Mouse (Mus musculus): ENCODE data around the gene Rpl7a.

Gene Rpl7a

GRCm38 (mm10) chr2:26913416-26914147 lies 3.0 kb downstream of the Rpl7a start:
- ATAC-seq (ENCODE audit: insufficient number of reproducible peaks, low FRiP score, low TSS enrichment), result no peak

DNA sequence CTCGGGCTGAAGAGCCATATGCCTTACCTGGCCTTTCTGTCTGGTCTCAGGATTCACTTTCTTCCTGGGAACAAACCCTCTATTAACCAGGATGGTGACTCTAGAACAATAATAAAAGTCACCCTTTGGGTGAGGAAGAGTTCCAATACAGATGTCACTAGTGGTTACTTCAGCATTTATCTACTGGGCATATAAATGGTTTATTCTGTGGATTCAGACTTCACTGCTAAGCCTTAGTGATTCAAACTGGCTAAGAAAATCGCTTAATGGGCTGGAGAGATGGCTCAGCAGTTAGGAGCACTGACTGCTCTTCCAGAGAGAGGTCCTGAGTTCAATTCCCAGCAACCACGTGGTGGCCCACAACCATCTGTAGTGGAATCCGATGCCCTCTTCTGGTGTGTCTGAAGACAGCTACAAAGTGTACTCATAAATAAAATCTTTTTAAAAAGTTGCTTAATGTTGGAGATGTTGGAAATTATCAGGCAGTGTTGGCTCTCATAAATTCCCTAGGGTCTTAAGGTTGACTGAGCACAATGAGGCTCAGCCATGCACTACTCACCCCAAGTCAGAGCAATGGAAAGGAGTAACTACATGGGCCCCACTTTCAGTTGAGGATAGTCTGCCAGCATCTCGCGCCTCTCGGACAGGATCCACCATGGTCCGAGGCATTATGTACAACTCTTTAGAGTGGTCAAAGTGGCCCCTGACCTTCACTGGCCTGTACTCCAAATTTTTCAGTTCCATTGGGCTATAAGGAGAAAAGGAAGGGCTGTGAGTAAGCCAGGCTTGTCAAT lies 3.8 kb downstream of the Rpl7a start:
- ATAC-seq (ENCODE audit: insufficient number of reproducible peaks, low FRiP score, low TSS enrichment), result no peak

GRCm38 (mm10) chr2:26915927-26916728 lies 5.6 kb downstream of the Rpl7a start, which contains the start of the genes Surf2 and Surf1:
Gene Surf2, plus strand, starts transcription at chr2:26916367.
Gene Surf1, minus strand, starts transcription at chr2:26916530.
- ATAC-seq (ENCODE audit: insufficient number of reproducible peaks, low FRiP score, low TSS enrichment), result peak; percentile 80

DNA sequence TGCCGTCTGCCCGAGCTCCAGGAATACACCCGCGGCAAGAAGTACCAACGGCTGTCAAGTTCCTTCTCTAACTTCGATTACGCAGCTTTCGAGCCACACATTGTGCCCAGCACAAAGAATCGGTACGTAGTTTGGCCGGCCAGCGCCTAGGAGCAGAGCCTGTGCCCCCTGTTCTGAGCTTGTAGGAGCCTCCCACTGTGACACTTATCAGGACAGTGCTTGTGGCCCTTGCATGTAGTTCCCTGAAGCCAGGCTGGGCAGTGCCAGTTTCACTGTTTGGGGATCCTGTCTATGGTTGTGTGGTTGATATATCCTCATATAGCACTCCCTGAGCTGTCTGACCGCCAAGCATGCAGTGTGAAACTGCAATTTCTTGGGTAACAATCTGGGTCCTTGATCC lies 6.2 kb downstream of the Rpl7a start:
- ATAC-seq (ENCODE audit: insufficient number of reproducible peaks, low FRiP score, low TSS enrichment), result no peak

DNA sequence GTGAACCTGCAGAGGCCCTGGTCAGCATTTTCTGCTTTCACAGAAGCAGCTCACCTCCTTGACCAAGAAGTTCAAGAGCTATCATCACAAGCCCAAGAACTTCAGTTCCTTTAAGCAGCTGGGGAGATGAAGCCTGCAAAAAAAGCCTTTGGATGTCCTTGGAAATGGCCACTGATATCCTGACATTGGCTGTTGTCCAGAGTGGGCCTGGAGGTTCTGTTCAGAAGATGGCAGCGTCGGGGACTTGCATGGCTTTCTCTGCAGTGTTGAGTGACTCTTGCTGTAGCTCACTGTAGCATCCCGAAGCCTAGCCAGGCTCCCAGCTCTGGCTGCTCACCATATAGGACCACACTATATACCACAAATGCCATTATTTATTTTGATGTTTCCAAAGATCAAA lies 9.1 kb downstream of the Rpl7a start:
- ATAC-seq (ENCODE audit: insufficient number of reproducible peaks, low FRiP score, low TSS enrichment), result no peak

DNA sequence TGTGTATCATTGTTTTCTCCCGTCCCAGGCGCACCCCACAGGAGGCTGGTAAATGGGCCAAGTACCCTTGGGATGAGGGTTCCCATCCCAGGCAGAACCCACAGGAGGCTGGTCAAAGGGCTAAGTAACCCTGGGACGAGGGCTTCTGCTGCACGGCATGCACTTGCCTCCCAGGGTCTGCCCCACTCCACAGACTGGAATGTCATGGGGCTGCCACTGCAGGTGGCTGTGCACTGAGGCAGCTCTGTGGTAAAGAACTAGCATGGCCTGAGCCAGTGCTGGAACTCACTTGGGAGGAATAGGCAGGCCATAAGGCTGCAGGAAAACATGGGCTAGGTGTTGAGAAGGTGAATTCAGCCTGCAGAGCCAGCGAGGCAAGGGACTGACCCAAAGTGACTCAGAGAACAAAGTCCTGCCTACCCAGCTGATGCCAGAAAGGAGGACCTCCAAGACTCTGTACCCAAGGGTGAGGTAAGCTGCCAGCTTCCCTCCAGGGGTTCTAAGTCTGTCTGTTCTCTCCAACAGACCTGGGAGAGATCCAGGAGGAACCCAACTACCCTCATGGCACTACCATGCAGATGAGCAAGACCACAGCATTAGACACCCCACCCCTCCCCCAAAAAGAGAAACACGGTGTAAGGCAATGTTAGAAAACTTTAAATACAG lies 9.8 kb downstream of the Rpl7a start:
- no peak for ATAC-seq (ENCODE audit: insufficient number of reproducible peaks, low FRiP score, low TSS enrichment)

GRCm38 (mm10) chr2:26921784-26922183 lies 11.2 kb downstream of the Rpl7a start:
- no peak for ATAC-seq (ENCODE audit: insufficient number of reproducible peaks, low FRiP score, low TSS enrichment)

GRCm38 (mm10) chr2:26927745-26928476 lies 17.3 kb downstream of the Rpl7a start:
- ATAC-seq (ENCODE audit: insufficient number of reproducible peaks, low FRiP score, low TSS enrichment), result no peak

GRCm38 (mm10) chr2:26930390-26930789 lies 19.8 kb downstream of the Rpl7a start:
- no peak for ATAC-seq (ENCODE audit: insufficient number of reproducible peaks, low FRiP score, low TSS enrichment)

- peak; percentile 9 for ATAC-seq (ENCODE audit: insufficient number of reproducible peaks, low FRiP score, low TSS enrichment)
Observed at GRCm38 (mm10) chr2:26932473-26933303, 22.1 kb downstream of the Rpl7a start.

- peak; percentile 80 for ATAC-seq (ENCODE audit: insufficient number of reproducible peaks, low FRiP score, low TSS enrichment)
Observed at GRCm38 (mm10) chr2:26933304-26934055, 22.9 kb downstream of the Rpl7a start, which contains the start of the genes Surf4 and Stkld1. Gene Surf4, minus strand, starts transcription at chr2:26933928. Gene Stkld1, plus strand, starts transcription at chr2:26934047.

- no peak for ATAC-seq (ENCODE audit: insufficient number of reproducible peaks, low FRiP score, low TSS enrichment)
Observed at GRCm38 (mm10) chr2:26935286-26935685, 24.7 kb downstream of the Rpl7a start.

DNA sequence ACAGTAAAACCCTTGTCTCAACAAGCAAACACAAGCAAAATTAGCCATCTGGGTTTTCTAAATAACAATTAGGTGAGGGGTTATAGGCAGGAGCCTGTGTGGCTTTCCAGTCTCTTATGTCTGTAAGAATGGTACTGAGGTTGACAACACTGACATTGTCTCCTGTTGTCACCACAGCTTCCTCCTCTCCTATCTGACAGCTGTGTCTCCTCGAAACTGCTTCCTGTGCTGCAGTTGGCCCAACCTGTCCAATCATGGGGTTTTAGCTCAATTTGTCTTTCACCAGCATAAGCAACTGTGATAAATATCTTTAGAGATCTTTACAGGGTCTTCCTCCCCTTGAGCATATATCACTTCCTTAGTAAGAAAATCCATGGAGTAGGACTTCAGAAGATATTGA lies 25.9 kb downstream of the Rpl7a start:
- ATAC-seq (ENCODE audit: insufficient number of reproducible peaks, low FRiP score, low TSS enrichment), result no peak

DNA sequence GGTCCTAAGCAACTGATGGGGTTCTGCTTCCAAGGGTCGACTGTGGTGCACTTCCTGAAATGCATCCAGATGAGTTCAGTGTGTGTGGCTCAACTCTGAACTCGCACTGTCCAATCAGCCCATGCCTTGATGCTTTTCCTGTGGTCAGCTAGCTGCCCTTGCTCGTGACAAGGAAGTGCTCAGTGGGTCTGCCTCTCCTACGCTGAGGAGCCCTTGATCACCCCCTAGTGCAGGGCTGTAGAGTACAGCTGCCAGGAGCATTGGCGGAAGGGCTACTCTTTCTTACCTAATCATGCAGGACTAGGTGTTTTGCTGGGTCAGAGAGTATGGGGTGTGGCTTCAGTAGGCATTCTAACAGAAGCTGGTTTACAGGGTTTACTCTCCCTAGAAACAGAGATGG lies 31.0 kb downstream of the Rpl7a start:
- ATAC-seq (ENCODE audit: insufficient number of reproducible peaks, low FRiP score, low TSS enrichment), result no peak

- no peak for ATAC-seq (ENCODE audit: insufficient number of reproducible peaks, low FRiP score, low TSS enrichment)
Observed at GRCm38 (mm10) chr2:26943253-26943652, 32.7 kb downstream of the Rpl7a start.

- ATAC-seq (ENCODE audit: insufficient number of reproducible peaks, low FRiP score, low TSS enrichment), result 0 out of 2 replicates have a peak, but pooled peaks have one; percentile 15
Observed at GRCm38 (mm10) chr2:26950411-26950810, 39.8 kb downstream of the Rpl7a start.

GRCm38 (mm10) chr2:26951346-26951905 lies 40.9 kb downstream of the Rpl7a start:
- ATAC-seq (ENCODE audit: insufficient number of reproducible peaks, low FRiP score, low TSS enrichment), result no peak

DNA sequence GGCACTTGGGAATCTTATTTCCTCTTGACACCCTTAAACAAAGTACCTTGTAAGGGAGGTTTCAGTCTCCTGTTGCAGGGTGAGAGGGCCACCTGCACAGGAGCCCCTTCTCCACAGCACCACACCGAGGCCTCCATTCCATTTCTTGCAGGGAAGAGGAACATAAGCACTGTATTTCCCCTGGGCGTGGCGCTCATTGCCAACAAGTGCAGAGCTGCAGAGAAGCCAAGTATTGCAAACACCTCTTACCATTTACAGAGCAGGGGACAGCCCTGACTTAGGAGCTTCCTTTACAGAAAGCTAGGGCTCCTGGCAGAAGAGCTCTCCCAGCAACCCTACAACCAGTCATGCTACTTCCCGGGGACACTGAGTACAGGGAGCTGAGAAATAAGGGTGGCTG lies 41.6 kb downstream of the Rpl7a start:
- ATAC-seq (ENCODE audit: insufficient number of reproducible peaks, low FRiP score, low TSS enrichment), result no peak
